Mouse (Mus musculus) megakaryocyte, embryonic 14.5 days (primary cell): ENCODE measurements at regions not wholly inside any gene's neighbourhood (a gene's known extent, or its start where the extent isn't known, plus 50 kb on each side); places are given as distances from the start of the nearest gene placed in this dataset.

Source experiments
- FLI1 ChIP-seq: IDR thresholded peaks from 2 replicates; pipeline ENCODE4 v1.6.1; 2012; ENCODE audit warnings: low read length, inconsistent platforms, mixed read lengths
- GATA1 ChIP-seq: IDR thresholded peaks from 3 replicates; pipeline ENCODE4 v1.6.1; 2012; ENCODE audit warnings: mixed read lengths, low read length, inconsistent platforms, borderline replicate concordance

GRCm38 (mm10) chr12:118564394-118565112 is 263.3 kb upstream of the Sp4 start:
- TF ChIP-seq FLI1 (no peak), GATA1 (no peak)
